Mouse (Mus musculus): ENCODE results near the gene Bmi1. TPM values are rescaled to one million over a fixed set of nuclear protein-coding genes. Genes with fewer than 3 reads are reported as not detected.

The Bmi1 gene
- polyA plus RNA-seq (2015; fragmentation: Nextera tagmentation; extraction: Ambion mirVana): 13.8 and 15.8 TPM in 2 replicates

- under 1% methylated on average over 67 of the region's 77 CpGs for WGBS
- Histone ChIP-seq H3K4me1 (ENCODE audit: control insufficient read depth, insufficient read depth, low read length) (peaks cover 26% of the 10 kb centered on the region), H3K9ac (ENCODE audit: low read length) (peak within 1 kb of the TSS; percentile 90), H3K4me2 (ENCODE audit: low read depth, low read length) (peak within 1 kb of the TSS; percentile 90), H3K27ac (ENCODE audit: low read length) (peak within 1 kb of the TSS; percentile 96), H3K27me3 (ENCODE audit: control insufficient read depth, insufficient read depth, low read length) (peaks cover 8% of the 10 kb centered on the region; the same call in 1 of the 2 replicates), H3K9me3 (replicated peaks; ENCODE audit: control insufficient read depth, low read length) (no peaks in the 10 kb centered on the region), H3K4me3 (ENCODE audit: low read length) (peak within 1 kb of the TSS; percentile 94), H3K36me3 (ENCODE audit: control insufficient read depth, insufficient read depth) (no peaks in the 10 kb centered on the region)
- ATAC-seq (replicated peaks; ENCODE audit: extremely low read depth, insufficient read depth, low FRiP score): peak; percentile 39
These were observed at the start of gene Bmi1 for GRCm38 (mm10) chr2:18676936-18677491. Bmi1 (plus strand) TSS chr2:18677018.

DNA sequence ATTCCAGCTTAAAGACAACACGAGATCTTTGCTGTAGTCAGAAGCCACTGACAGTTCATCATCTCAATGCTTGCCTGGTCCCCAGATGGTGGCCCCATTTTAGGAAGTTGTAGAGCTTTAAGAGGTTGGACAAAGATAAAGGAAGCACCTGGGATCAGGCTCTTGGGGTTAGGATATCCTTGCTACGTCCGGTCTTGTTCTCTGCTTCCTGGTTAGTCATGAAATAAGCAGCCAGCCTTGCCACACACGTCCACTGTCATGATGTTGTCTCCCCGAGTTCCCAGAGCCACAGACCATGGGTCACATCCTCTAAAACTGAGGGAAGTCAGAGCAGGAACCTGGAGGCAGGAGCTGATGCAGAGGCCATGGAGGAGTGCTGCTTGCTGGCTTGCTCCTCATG is 46.3 kb upstream of the Bmi1 start:
- no peaks in the 10 kb centered on the region for H3K9me3 ChIP-seq (replicated peaks; ENCODE audit: control insufficient read depth, low read length)
- WGBS: 64% methylated on average over 5 of the region's 5 CpGs
- no peaks in the 10 kb centered on the region for H3K4me1 ChIP-seq (ENCODE audit: control insufficient read depth, insufficient read depth, low read length)
- no peaks in the 10 kb centered on the region for H3K36me3 ChIP-seq (ENCODE audit: control insufficient read depth, insufficient read depth)
- H3K4me3 ChIP-seq (ENCODE audit: low read length): no peak overlapping the region
- ATAC-seq (replicated peaks; ENCODE audit: extremely low read depth, insufficient read depth, low FRiP score): no peak
- no peak overlapping the region for H3K9ac ChIP-seq (ENCODE audit: low read length)
- no peak overlapping the region for H3K4me2 ChIP-seq (ENCODE audit: low read depth, low read length)
- no peak overlapping the region for H3K27ac ChIP-seq (ENCODE audit: low read length)
- H3K27me3 ChIP-seq (ENCODE audit: control insufficient read depth, insufficient read depth, low read length): no peaks in the 10 kb centered on the region

DNA sequence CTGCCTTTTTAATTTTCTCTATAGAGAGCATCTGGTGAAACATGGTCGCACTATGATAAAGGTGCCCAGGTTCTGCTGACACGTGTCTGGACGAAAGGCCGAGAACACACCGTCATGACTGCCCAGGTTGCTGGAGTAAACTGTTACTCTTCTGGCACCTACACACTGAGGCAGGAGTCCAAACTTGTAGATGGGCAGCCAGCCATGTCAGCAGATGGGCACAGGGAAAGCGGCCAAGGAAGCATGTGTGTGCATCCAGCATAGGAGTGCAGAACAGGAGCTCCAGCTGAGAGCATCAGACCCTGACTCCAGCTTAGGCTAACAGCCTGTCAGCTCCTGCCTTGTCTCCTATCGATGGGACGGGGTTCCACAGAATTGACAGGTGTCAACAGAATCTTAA is 41.8 kb upstream of the Bmi1 start:
- Histone ChIP-seq H3K9me3 (replicated peaks; ENCODE audit: control insufficient read depth, low read length) (no peaks in the 10 kb centered on the region), H3K36me3 (ENCODE audit: control insufficient read depth, insufficient read depth) (no peaks in the 10 kb centered on the region), H3K27me3 (ENCODE audit: control insufficient read depth, insufficient read depth, low read length) (no peaks in the 10 kb centered on the region), H3K4me3 (ENCODE audit: low read length) (no peak overlapping the region), H3K9ac (ENCODE audit: low read length) (no peak overlapping the region), H3K4me1 (ENCODE audit: control insufficient read depth, insufficient read depth, low read length) (no peaks in the 10 kb centered on the region), H3K4me2 (ENCODE audit: low read depth, low read length) (no peak overlapping the region), H3K27ac (ENCODE audit: low read length) (no peak overlapping the region)
- ATAC-seq (replicated peaks; ENCODE audit: extremely low read depth, insufficient read depth, low FRiP score): no peak
- WGBS: 70% methylated on average over 8 of the region's 8 CpGs

DNA sequence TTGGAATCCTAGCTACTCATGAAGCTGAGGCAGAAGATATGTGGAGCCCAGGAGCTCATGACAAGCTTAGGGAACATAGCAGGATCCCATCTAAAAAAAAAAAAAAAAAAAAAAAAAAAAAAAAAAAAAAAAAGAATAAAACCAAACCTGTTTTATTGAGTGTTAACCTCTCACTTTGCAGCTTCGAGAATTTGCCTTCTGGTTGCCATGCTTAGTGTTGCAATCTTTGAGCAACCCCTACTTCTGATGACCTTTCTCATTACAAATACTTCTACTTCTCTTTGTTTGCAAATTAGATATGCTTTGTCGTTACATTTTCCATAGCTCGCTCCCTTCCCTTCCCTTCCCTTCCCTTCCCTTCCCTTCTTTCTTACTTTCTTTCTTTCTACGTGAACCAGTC is 28.3 kb upstream of the Bmi1 start:
- ATAC-seq (replicated peaks; ENCODE audit: extremely low read depth, insufficient read depth, low FRiP score): no peak
- Histone ChIP-seq H3K27me3 (ENCODE audit: control insufficient read depth, insufficient read depth, low read length) (no peaks in the 10 kb centered on the region), H3K9ac (ENCODE audit: low read length) (no peak overlapping the region), H3K4me1 (ENCODE audit: control insufficient read depth, insufficient read depth, low read length) (no peaks in the 10 kb centered on the region), H3K27ac (ENCODE audit: low read length) (no peak overlapping the region), H3K4me3 (ENCODE audit: low read length) (no peak overlapping the region), H3K36me3 (ENCODE audit: control insufficient read depth, insufficient read depth) (no peaks in the 10 kb centered on the region), H3K9me3 (replicated peaks; ENCODE audit: control insufficient read depth, low read length) (no peaks in the 10 kb centered on the region), H3K4me2 (ENCODE audit: low read depth, low read length) (no peak overlapping the region)
- WGBS: 86% methylated on average over 3 of the region's 4 CpGs

DNA sequence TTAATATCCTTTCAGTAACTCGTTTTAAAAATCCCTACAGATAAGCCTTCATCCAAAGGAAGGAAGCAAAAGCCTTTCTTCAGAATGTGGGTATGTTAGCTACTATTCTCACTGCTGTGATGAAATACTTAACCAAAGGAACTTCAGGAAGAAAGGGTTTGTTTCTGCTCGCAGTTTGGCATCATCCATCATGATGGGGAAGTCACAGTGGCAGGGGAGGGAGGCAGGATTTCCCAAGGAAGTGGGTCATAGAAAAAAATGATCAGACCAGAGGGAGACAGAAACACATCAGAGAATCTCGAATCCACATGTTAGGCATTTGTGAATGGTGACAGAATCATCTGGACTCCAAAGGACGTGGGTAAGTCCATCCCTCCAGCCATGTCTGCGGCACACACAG is 22.0 kb upstream of the Bmi1 start:
- Histone ChIP-seq H3K36me3 (ENCODE audit: control insufficient read depth, insufficient read depth) (no peaks in the 10 kb centered on the region), H3K9ac (ENCODE audit: low read length) (no peak overlapping the region), H3K27me3 (ENCODE audit: control insufficient read depth, insufficient read depth, low read length) (no peaks in the 10 kb centered on the region), H3K4me1 (ENCODE audit: control insufficient read depth, insufficient read depth, low read length) (no peaks in the 10 kb centered on the region), H3K4me2 (ENCODE audit: low read depth, low read length) (no peak overlapping the region), H3K4me3 (ENCODE audit: low read length) (no peak overlapping the region), H3K27ac (ENCODE audit: low read length) (no peak overlapping the region), H3K9me3 (replicated peaks; ENCODE audit: control insufficient read depth, low read length) (no peaks in the 10 kb centered on the region)
- no peak for ATAC-seq (replicated peaks; ENCODE audit: extremely low read depth, insufficient read depth, low FRiP score)
- WGBS: 61% methylated on average over 5 of the region's 5 CpGs

GRCm38 (mm10) chr2:18664003-18664402 is 12.8 kb upstream of the Bmi1 start:
- WGBS: 88% methylated on average over 3 of the region's 3 CpGs
- no peaks in the 10 kb centered on the region for H3K27me3 ChIP-seq (ENCODE audit: control insufficient read depth, insufficient read depth, low read length)
- no peak overlapping the region for H3K4me3 ChIP-seq (ENCODE audit: low read length)
- H3K36me3 ChIP-seq (ENCODE audit: control insufficient read depth, insufficient read depth): no peaks in the 10 kb centered on the region
- no peaks in the 10 kb centered on the region for H3K9me3 ChIP-seq (replicated peaks; ENCODE audit: control insufficient read depth, low read length)
- no peak overlapping the region for H3K27ac ChIP-seq (ENCODE audit: low read length)
- no peaks in the 10 kb centered on the region for H3K4me1 ChIP-seq (ENCODE audit: control insufficient read depth, insufficient read depth, low read length)
- H3K9ac ChIP-seq (ENCODE audit: low read length): no peak overlapping the region
- H3K4me2 ChIP-seq (ENCODE audit: low read depth, low read length): no peak overlapping the region
- ATAC-seq (replicated peaks; ENCODE audit: extremely low read depth, insufficient read depth, low FRiP score): no peak

DNA sequence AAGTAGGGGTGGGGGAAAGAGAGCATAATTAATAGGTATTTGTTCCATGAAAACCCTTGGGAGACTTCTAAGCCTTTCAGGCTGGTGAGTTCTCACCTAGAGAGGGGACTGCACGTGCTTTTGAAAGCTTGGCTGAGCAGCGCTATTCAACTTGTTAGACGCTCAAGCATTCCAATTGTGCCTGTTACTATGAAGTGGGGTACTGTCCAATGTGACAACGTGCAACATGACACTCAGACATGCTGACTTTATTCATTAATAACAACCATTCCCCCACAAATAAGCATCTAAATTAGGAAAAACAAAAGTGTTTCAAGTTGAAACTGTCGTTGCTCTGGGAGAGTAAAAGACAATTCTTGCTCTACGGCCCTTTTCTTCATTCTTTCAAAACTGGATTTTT is 5.8 kb upstream of the Bmi1 start:
- Histone ChIP-seq H3K9me3 (replicated peaks; ENCODE audit: control insufficient read depth, low read length) (no peaks in the 10 kb centered on the region), H3K4me3 (ENCODE audit: low read length) (no peak overlapping the region), H3K27ac (ENCODE audit: low read length) (no peak overlapping the region), H3K27me3 (ENCODE audit: control insufficient read depth, insufficient read depth, low read length) (no peaks in the 10 kb centered on the region), H3K9ac (ENCODE audit: low read length) (no peak overlapping the region), H3K36me3 (ENCODE audit: control insufficient read depth, insufficient read depth) (no peaks in the 10 kb centered on the region), H3K4me1 (ENCODE audit: control insufficient read depth, insufficient read depth, low read length) (peaks cover 12% of the 10 kb centered on the region), H3K4me2 (ENCODE audit: low read depth, low read length) (no peak overlapping the region)
- ATAC-seq (replicated peaks; ENCODE audit: extremely low read depth, insufficient read depth, low FRiP score): no peak
- 41% methylated on average over 6 of the region's 6 CpGs for WGBS

DNA sequence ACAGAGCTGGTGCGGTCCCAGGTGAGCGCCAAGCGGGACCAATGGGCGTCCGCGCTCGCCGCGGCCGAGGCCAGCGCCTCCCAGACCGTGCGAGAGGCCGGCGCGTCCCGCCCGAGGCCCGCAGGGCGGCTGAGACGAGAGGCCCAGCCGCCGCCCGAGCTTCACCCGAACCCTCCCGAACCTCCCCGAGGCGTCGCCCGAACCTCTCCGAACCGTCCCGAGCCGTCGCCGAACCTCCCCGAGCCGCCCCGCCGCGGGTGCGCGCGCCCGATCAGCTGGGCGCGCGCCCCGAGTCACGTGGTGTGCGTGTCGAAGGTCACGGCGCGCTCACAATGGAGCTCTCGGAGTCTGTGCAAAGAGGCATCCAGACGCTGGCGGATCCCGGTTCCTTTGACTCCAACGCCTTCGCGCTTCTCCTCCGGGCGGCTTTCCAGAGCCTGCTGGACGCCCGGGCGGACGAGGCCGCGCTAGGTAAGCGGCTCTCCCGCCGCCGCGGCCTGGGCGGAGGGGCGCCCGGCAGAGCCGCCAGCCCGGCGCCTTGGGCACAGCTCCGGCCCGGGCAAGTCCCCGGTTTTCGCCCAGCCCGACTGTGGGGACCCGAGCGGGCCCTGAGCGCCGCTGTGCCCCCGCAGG is 4.6 kb upstream of the Bmi1 start, which contains the start of gene Commd3:
Gene Commd3, plus strand, starts transcription at position 252 of the 633 bp plus-strand sequence.
- Histone ChIP-seq H3K4me3 (ENCODE audit: low read length) (peak within 1 kb of the TSS; percentile 94), H3K4me1 (ENCODE audit: control insufficient read depth, insufficient read depth, low read length) (peaks cover 13% of the 10 kb centered on the region), H3K27me3 (ENCODE audit: control insufficient read depth, insufficient read depth, low read length) (no peaks in the 10 kb centered on the region), H3K9me3 (replicated peaks; ENCODE audit: control insufficient read depth, low read length) (no peaks in the 10 kb centered on the region), H3K27ac (ENCODE audit: low read length) (peak within 1 kb of the TSS; percentile 98), H3K9ac (ENCODE audit: low read length) (peak within 1 kb of the TSS; percentile 99), H3K4me2 (ENCODE audit: low read depth, low read length) (peak within 1 kb of the TSS; percentile 92), H3K36me3 (ENCODE audit: control insufficient read depth, insufficient read depth) (no peaks in the 10 kb centered on the region)
- under 1% methylated on average over 90 of the region's 91 CpGs for WGBS
- peak; percentile 83 for ATAC-seq (replicated peaks; ENCODE audit: extremely low read depth, insufficient read depth, low FRiP score)

GRCm38 (mm10) chr2:18672766-18673164 is 4.1 kb upstream of the Bmi1 start:
- no peaks in the 10 kb centered on the region for H3K36me3 ChIP-seq (ENCODE audit: control insufficient read depth, insufficient read depth)
- no peak for ATAC-seq (replicated peaks; ENCODE audit: extremely low read depth, insufficient read depth, low FRiP score)
- H3K4me2 ChIP-seq (ENCODE audit: low read depth, low read length): peak overlapping the region; percentile 92
- H3K27me3 ChIP-seq (ENCODE audit: control insufficient read depth, insufficient read depth, low read length): no peaks in the 10 kb centered on the region
- peak overlapping the region; percentile 98 for H3K27ac ChIP-seq (ENCODE audit: low read length)
- no peaks in the 10 kb centered on the region for H3K9me3 ChIP-seq (replicated peaks; ENCODE audit: control insufficient read depth, low read length)
- H3K4me1 ChIP-seq (ENCODE audit: control insufficient read depth, insufficient read depth, low read length): peaks cover 13% of the 10 kb centered on the region
- peak overlapping the region; percentile 94 for H3K4me3 ChIP-seq (ENCODE audit: low read length)
- H3K9ac ChIP-seq (ENCODE audit: low read length): peak overlapping the region; percentile 99
- 1% methylated on average over 11 of the region's 11 CpGs for WGBS
